In genomic region chr6:36728079-36728478, GRCm38 (mm10) we compare ENCODE assay signal across 13 mouse cellular contexts.
DNase-seq lines count a peak whose midpoint lies in the region; TF ChIP-seq lines count a peak whose summit lies in the region.
"Had no signal": no experiment of that assay in that cellular context is flagged by ENCODE, and none has a peak within 500 bp of the region (broad histone marks: within the 10 kb centered on the region; RNA-seq: fewer than 3 reads in every experiment).

No protein-coding gene starts in this region.

- no peak overlapping the region for H3K27ac ChIP-seq in gastrocnemius, adult 2 months
- H3K27ac ChIP-seq: limb, embryonic 15.5 days; macrophage had no signal

- DNase-seq in gastrocnemius, adult 2 months: peak; percentile 16
- DNase-seq in gastrocnemius, postnatal 4 days (ENCODE audit: low spot score in 2 of 2): no peak
- DNase-seq in layer of hippocampus, postnatal 10 days (ENCODE audit: low spot score in 2 of 2): peak; percentile 33 to 64
- DNase-seq in layer of hippocampus, adult 9-10 months (ENCODE audit: low spot score): no peak
- DNase-seq in right cerebral cortex, postnatal 14 days: peak; percentile 43
- DNase-seq in right cerebral cortex, postnatal 25 days: no peak
- DNase-seq in right cerebral cortex, postnatal 4 days: peak; percentile 65
- DNase-seq: embryo, embryonic 11 days; heart, adult 11 months; thymus, postnatal 4 days had no signal

- intact Hi-C loops in gastrocnemius, adult 2 months (cut with DNase I): no loop called here

- no peak for TF ChIP-seq CTCF in gastrocnemius, adult 2 months (IDR thresholded peaks at IDR 0.05)

- H3K4me3 ChIP-seq in gastrocnemius, adult 2 months: no peak overlapping the region
- H3K4me3 ChIP-seq: limb, embryonic 15.5 days; myocyte had no signal

Comparison
In these comparisons a context has a peak if more than half of its experiments do, and no peak if none do; other contexts are left out.
1. DNase-seq: peak in gastrocnemius, adult 2 months (single experiment), layer of hippocampus, postnatal 10 days (2 of 2), right cerebral cortex, postnatal 14 days (single experiment) and right cerebral cortex, postnatal 4 days (single experiment); none in gastrocnemius, postnatal 4 days (0 of 2), layer of hippocampus, adult 9-10 months (single experiment) and right cerebral cortex, postnatal 25 days (single experiment).